Mouse (Mus musculus) thymus, postnatal 14 days (tissue): ENCODE measurements around the gene Itga7.

Experiments used
- DNase-seq: peaks from one replicate; pipeline ENCODE4 v3.0.0; 2021

Gene Itga7

GRCm38 (mm10) chr10:128933574-128933973, at the start of gene Itga7:
TSS of gene Itga7 (plus strand) at chr10:128933818.
- DNase-seq = peak; percentile 36

DNA sequence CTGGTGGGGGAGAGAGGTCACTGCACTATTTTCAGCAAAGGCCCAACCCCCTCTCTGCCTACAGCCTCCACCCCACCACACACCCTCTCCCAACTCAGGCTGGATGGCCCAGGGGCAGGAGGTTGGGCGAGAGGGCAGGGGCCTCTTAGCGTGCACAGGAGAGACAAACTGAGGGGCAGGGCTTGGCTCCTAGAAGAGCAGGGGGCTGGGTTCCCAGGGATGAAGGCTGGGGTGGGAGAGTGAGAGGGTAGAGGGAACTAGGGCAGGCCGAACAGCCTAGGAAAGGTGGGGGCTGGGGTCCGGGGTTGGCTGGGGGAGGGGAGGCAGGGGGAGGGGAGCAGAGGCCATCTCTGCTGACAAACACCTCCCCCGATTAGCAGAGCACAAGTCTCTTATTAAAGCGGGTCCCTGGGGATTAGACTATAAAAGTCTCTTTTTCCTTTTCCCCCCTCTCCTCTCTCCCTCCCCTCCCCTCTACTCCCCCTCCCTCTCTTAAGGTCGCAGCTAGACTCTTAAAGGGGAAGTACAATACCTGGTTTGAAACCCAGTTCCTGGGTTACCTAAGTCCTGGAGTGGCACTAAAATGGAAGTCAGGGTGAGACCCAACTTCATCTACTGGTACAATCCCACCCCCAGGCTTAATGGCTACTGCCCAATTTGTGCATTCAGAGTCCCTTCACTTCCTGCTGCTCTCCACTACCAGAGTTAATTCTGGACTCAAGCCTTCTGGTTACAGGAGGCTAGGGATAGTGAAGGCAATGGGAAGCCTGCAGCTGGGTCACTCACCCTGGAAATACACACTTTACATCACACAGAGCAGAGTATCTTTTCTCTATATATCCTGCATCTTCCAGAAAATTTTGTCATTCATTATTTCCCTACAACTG, 44.4 kb upstream of the Itga7 start:
- DNase-seq = peak; percentile 12

- peak; percentile 8 for DNase-seq
Observed at GRCm38 (mm10) chr10:128889846-128890245, 43.8 kb upstream of the Itga7 start.

- DNase-seq = peak; percentile 45
Observed at GRCm38 (mm10) chr10:128890383-128891295, 43.0 kb upstream of the Itga7 start.

- peak; percentile 82 for DNase-seq
Observed at GRCm38 (mm10) chr10:128891296-128892094, 42.1 kb upstream of the Itga7 start, which contains the start of gene Gdf11. TSS of gene Gdf11 (minus strand) at chr10:128891718.

DNA sequence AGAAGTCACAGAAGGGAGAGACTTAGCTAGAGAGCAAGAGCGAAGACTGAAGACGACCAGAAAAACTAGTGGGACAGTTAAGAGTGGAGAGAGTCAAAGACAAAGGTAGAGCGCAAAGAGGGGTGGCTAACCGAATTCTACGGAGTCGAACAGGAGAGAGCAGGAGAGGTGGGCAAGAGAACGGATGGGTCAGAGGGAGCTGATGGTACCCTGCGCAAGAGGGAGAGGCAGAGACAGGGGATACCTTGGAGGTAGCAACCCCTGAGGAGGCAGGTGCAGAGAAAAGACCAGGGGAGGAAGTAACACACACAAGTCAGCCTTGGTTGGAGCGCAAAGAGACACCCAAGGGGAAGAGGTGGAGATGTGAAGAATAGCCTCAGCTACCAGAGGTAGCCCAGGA, 41.4 kb upstream of the Itga7 start:
- peak; percentile 33 for DNase-seq

GRCm38 (mm10) chr10:128895437-128895836, 38.2 kb upstream of the Itga7 start:
- peak; percentile 83 for DNase-seq

- DNase-seq = no peak
Observed at GRCm38 (mm10) chr10:128895952-128896693, 37.5 kb upstream of the Itga7 start.

DNA sequence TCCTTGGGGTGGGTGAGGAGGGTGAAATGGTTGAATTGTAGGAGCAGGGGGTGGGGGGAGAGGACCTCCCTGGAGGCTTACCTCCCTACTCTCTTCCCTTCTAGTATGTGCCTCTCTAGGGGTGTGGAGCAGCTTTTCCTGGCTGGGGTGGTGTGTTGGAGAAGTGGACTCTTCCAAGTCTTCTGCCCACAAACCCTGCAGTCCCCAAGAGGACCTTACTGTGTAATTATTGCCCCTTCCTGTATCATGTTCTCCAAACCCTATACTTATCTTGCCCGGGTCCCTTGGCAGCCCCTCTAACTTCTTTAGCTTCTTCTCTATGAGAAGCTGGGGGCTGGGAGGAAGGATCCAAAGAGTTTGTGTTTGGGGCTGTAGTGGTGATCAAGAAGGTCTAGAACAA, 36.8 kb upstream of the Itga7 start:
- no peak for DNase-seq

GRCm38 (mm10) chr10:128897501-128897900, 36.1 kb upstream of the Itga7 start:
- no peak for DNase-seq

GRCm38 (mm10) chr10:128899759-128900490, 33.7 kb upstream of the Itga7 start:
- DNase-seq = no peak

DNA sequence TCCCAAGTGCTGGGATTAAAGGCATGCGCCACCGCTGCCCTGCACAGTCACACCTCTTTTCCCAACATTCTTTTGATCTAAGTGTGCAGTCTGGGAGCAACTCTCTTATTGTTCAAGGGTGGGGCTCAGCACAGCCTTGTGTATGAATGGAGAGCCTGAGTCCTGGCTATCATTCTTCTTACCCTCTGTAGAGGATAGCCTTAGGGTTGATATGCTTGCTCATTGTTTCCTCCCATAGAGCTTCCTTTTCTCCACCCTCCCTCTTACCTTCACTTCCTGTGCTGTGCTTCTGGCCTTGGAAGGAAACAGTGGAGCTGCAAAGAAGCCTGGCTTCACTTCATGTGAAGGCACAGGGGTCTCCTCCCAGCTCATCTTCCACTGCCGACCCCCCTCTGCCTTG, 32.9 kb upstream of the Itga7 start, which contains the start of gene Cd63:
Cd63 (plus strand) TSS at position 292 of the 400 bp plus-strand sequence.
- DNase-seq = no peak

- no peak for DNase-seq
Observed at GRCm38 (mm10) chr10:128901409-128901808, 32.2 kb upstream of the Itga7 start.

GRCm38 (mm10) chr10:128902409-128902988, 31.1 kb upstream of the Itga7 start:
- no peak for DNase-seq

- no peak for DNase-seq
Observed at GRCm38 (mm10) chr10:128904812-128905211, 28.8 kb upstream of the Itga7 start.

DNA sequence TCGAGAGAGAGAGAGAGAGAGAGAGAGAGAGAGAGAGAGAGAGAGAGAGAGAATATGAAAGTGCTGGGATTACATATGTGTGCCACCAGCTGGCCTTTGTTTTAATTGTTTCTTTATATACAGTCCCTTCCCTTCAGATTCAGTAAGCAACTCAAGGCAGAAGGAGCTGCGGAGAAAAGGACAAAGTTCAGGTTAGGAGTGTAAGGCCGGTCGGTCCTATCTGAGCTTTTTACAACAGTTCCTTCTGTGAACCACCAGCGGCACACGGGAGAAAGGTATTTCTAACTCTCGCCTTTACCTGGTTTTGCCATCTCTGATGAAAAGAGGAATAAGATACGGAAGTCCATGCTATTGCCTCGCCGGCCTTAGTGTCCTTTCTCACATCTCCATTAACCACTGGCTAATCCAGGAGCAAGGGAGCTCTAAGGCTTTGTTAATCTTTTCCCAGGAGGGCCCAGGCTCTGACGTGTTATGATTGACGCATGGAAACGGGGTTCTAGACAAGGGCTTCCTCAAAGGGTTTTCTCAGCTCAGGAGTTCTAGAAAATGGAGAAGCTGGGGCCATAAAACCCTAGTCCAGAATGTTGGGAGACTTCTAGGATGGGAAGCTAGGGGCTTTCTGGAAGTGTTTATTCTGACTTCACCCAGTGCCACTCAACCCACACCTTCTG, 24.7 kb upstream of the Itga7 start:
- DNase-seq = no peak

DNA sequence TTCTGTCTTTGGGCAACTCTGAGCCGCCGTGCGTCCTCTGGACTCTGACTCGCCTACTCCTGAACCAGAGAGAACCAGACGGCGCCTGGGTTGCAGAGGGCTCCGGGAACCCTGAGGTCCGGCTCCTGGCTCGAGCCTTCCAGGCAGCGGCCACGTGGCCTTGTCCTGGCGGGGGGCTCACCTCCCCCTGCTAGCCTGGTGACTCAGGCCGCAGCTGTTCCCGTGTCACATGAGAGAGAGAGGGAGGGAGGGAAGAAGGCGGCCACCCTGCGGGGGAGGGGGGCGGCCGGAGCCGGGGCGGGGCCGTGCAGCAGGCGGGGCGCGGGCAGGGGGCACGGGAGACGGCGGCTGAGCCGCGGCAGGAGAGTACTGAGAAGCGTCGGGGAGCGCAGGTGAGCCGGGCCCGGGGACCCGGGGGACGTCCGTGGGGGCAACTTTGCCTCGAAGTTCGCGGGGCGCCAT, 24.0 kb upstream of the Itga7 start:
- DNase-seq = no peak

DNA sequence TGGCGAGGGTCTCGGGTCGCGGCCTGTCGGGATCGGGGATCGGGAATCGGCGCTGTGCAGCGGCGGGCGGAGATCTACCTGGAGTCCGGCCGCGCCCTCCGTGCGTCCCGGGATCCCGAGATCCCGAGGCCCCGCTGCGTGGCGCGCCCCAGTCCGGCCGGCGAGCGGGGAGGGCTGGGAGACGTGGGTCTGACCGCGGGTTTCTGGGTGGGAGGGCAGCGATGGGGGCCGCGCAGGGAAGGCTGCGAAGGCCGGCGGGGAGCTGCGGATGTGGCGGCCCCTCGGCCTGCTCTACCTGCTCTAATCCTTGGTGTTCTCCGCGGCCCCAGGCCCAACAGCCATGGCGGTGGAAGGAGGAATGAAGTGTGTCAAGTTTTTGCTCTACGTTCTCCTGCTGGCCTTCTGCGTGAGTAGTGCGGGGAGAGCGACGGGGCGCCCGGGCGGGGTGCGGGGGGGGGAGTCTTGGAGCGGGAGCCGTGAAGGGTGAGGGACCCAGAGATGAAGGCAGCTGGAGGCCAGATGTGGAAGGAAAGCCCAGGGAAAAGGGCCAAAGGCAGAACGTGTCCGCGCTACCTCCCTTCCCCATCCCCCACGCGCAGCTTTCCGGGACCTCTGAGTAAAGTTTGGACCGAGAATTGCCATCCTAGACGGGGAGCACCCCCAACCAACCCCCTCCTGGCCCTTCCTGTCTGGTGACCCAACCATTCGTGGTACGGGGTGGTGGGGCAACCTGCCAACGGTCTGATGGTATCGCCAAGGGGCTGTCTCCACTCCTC, 23.4 kb upstream of the Itga7 start:
- no peak for DNase-seq

DNA sequence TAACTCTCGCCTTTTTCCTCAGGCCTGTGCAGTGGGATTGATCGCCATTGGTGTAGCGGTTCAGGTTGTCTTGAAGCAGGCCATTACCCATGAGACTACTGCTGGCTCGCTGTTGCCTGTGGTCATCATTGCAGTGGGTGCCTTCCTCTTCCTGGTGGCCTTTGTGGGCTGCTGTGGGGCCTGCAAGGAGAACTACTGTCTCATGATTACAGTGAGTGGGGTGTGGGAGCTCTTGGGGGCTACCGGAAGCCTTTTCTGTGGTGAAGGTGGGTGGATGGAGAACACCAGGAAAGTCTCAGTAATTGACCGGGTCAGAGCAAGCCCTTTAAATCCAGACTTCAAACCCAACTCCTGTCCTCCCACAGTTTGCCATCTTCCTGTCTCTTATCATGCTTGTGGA, 22.2 kb upstream of the Itga7 start:
- DNase-seq = no peak
